In genomic region chr3:50830446-50830845, GRCm38 (mm10) we compare ENCODE assay signal across 22 mouse cellular contexts.
"Had no signal": no experiment of that assay in that cellular context is flagged by ENCODE, and none has a peak within 500 bp of the region (broad histone marks: within the 10 kb centered on the region; RNA-seq: fewer than 3 reads in every experiment).

No protein-coding gene starts in this region.

- H3K9ac ChIP-seq: limb, embryonic 13.5 days; liver, embryonic 12.5 days; liver, embryonic 15.5 days; lung, embryonic 15.5 days; midbrain, embryonic 12.5 days; stomach, embryonic 15.5 days had no signal

- H3K4me1 ChIP-seq: limb, embryonic 13.5 days; liver, embryonic 12.5 days; liver, embryonic 15.5 days; lung, embryonic 15.5 days; megakaryocyte, embryonic 14.5 days; stomach, embryonic 15.5 days had no signal

- ATAC-seq: intestine, postnatal 0 days; liver, embryonic 12.5 days had no signal

- H3K4me2 ChIP-seq: limb, embryonic 13.5 days; liver, embryonic 12.5 days; liver, embryonic 15.5 days; lung, embryonic 15.5 days; midbrain, embryonic 12.5 days; stomach, embryonic 15.5 days had no signal

- H3K9me3 ChIP-seq: limb, embryonic 10.5 days; limb, embryonic 13.5 days; liver, embryonic 12.5 days; liver, embryonic 15.5 days; lung, embryonic 15.5 days; megakaryocyte, embryonic 14.5 days; midbrain, embryonic 12.5 days; stomach, embryonic 15.5 days had no signal

- H3K27me3 ChIP-seq: limb, embryonic 13.5 days; liver, embryonic 12.5 days; liver, embryonic 15.5 days; lung, embryonic 15.5 days; megakaryocyte, embryonic 14.5 days; midbrain, embryonic 12.5 days; stomach, embryonic 15.5 days had no signal

- H3K4me3 ChIP-seq: layer of hippocampus, adult 2 months; limb, embryonic 10.5 days; limb, embryonic 13.5 days; liver, embryonic 12.5 days; liver, embryonic 15.5 days; lung, embryonic 15.5 days; megakaryocyte, embryonic 14.5 days; midbrain, embryonic 12.5 days; myocyte; stomach, embryonic 15.5 days had no signal

- DNase-seq: kidney, adult 2 months; kidney, postnatal 25 days; layer of hippocampus, adult 9-11 months; liver; lung, adult 18-20 months; lung, postnatal 10 days; lung, postnatal 36 days; retina, postnatal 1 day; right cerebral cortex, postnatal 25 days; spleen, adult 18-20 months had no signal

- H3K36me3 ChIP-seq: limb, embryonic 10.5 days; limb, embryonic 13.5 days; liver, embryonic 12.5 days; liver, embryonic 15.5 days; lung, embryonic 15.5 days; midbrain, embryonic 12.5 days; stomach, embryonic 15.5 days had no signal

- H3K27ac ChIP-seq: kidney, postnatal 0 days; layer of hippocampus, adult 2 months; limb, embryonic 10.5 days; limb, embryonic 13.5 days; liver, embryonic 12.5 days; liver, embryonic 15.5 days; lung, embryonic 15.5 days; midbrain, embryonic 12.5 days; stomach, embryonic 15.5 days had no signal
